Mouse (Mus musculus): ENCODE measurements around the gene Cryz. TPM values are rescaled to one million over a fixed set of nuclear protein-coding genes. Genes with fewer than 3 reads are reported as not detected.

Gene Cryz
- 18.6 and 18.9 TPM in 2 replicates for polyA plus RNA-seq (2014; fragmentation: Nextera tagmentation; extraction: Ambion mirVana)

GRCm38 (mm10) chr3:154596488-154596933 is at the start of gene Cryz:
Gene Cryz (plus strand): TSS chr3:154596711.
- H3K4me1 ChIP-seq (replicated peaks; ENCODE audit: control insufficient read depth, insufficient read depth, low read length): 0 out of 2 replicates have a peak, but pooled peaks cover 2% of the 10 kb centered on the region
- no peaks in the 10 kb centered on the region for H3K9me3 ChIP-seq (ENCODE audit: control insufficient read depth, low read length)
- peak; percentile 97 for DNase-seq (ENCODE audit: low spot score)
- H3K4me3 ChIP-seq (ENCODE audit: low read depth, low read length): peak within 1 kb of the TSS; percentile 63
- no peaks in the 10 kb centered on the region for H3K36me3 ChIP-seq (ENCODE audit: control insufficient read depth, insufficient read depth, low read length)
- no peaks in the 10 kb centered on the region for H3K27me3 ChIP-seq (ENCODE audit: control insufficient read depth, insufficient read depth, low read length)
- WGBS: under 1% methylated on average over 25 of the region's 25 CpGs
- peak; percentile 90 for ATAC-seq (ENCODE audit: low FRiP score)
- H3K27ac ChIP-seq (ENCODE audit: low read depth, low read length): peak within 1 kb of the TSS; percentile 61
- H3K9ac ChIP-seq (ENCODE audit: low read depth, low read length): peak within 1 kb of the TSS; percentile 64
- H3K4me2 ChIP-seq (replicated peaks; ENCODE audit: low read depth, low read length): peak within 1 kb of the TSS; percentile 67

GRCm38 (mm10) chr3:154547549-154548426 is 48.7 kb upstream of the Cryz start:
- WGBS: 6% methylated on average over 20 of the region's 20 CpGs
- H3K9me3 ChIP-seq (ENCODE audit: control insufficient read depth, low read length): no peaks in the 10 kb centered on the region
- no peak overlapping the region for H3K4me3 ChIP-seq (ENCODE audit: low read depth, low read length)
- peak; percentile 52; the same call in 1 of the 2 replicates for ATAC-seq (ENCODE audit: low FRiP score)
- H3K27ac ChIP-seq (ENCODE audit: low read depth, low read length): no peak overlapping the region
- DNase-seq (ENCODE audit: low spot score): peak; percentile 32
- H3K4me2 ChIP-seq (replicated peaks; ENCODE audit: low read depth, low read length): peak overlapping the region; percentile 25
- H3K36me3 ChIP-seq (ENCODE audit: control insufficient read depth, insufficient read depth, low read length): no peaks in the 10 kb centered on the region
- H3K4me1 ChIP-seq (replicated peaks; ENCODE audit: control insufficient read depth, insufficient read depth, low read length): peaks cover 3% of the 10 kb centered on the region
- H3K27me3 ChIP-seq (ENCODE audit: control insufficient read depth, insufficient read depth, low read length): peaks cover 2% of the 10 kb centered on the region
- no peak overlapping the region for H3K9ac ChIP-seq (ENCODE audit: low read depth, low read length)

- WGBS: 15% methylated on average over 8 of the region's 8 CpGs
- ATAC-seq (ENCODE audit: low FRiP score): no peak
- Histone ChIP-seq H3K36me3 (ENCODE audit: control insufficient read depth, insufficient read depth, low read length) (no peaks in the 10 kb centered on the region), H3K4me1 (replicated peaks; ENCODE audit: control insufficient read depth, insufficient read depth, low read length) (peaks cover 3% of the 10 kb centered on the region), H3K9ac (ENCODE audit: low read depth, low read length) (no peak overlapping the region), H3K27me3 (ENCODE audit: control insufficient read depth, insufficient read depth, low read length) (peaks cover 2% of the 10 kb centered on the region), H3K27ac (ENCODE audit: low read depth, low read length) (no peak overlapping the region), H3K4me3 (ENCODE audit: low read depth, low read length) (no peak overlapping the region), H3K9me3 (ENCODE audit: control insufficient read depth, low read length) (no peaks in the 10 kb centered on the region), H3K4me2 (replicated peaks; ENCODE audit: low read depth, low read length) (no peak overlapping the region)
- no peak for DNase-seq (ENCODE audit: low spot score)
Measured at GRCm38 (mm10) chr3:154548868-154549301, 47.6 kb upstream of the Cryz start.

DNA sequence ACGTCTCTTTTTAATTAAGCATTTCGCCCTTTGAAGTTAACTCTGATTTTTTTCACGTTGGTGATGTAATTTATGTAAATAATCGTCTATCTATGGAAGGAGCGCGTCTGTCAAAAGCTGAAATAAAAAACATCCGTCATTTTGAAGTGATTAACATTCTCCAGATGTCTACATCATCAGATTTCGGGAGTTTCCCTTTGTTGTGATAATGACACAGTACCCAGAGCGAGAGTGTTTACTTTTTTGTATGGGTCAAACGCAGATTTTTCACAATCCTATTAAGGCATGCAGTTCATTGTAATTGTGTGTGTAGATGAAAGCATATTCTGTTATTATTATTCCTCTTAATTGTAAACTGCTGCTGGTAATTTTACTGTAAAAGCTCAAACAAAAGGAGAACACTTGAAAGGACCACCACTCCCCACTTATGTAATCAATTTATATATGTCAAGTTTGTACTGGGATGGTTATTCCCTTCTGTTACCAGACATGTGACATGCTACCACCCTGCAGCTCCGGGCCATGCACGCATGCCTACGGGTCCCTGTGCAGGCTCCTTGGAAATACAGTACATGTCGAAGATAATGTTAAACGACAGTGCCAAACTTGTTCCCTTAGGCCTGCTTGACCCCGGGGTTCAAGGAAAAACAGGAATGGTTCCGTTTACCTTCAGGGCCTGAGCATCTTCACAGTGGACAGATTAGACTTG is 46.0 kb upstream of the Cryz start:
- Histone ChIP-seq H3K4me1 (replicated peaks; ENCODE audit: control insufficient read depth, insufficient read depth, low read length) (peaks cover 3% of the 10 kb centered on the region), H3K27ac (ENCODE audit: low read depth, low read length) (no peak overlapping the region), H3K4me2 (replicated peaks; ENCODE audit: low read depth, low read length) (no peak overlapping the region; the same call in 1 of the 2 replicates), H3K9me3 (ENCODE audit: control insufficient read depth, low read length) (no peaks in the 10 kb centered on the region), H3K4me3 (ENCODE audit: low read depth, low read length) (no peak overlapping the region), H3K27me3 (ENCODE audit: control insufficient read depth, insufficient read depth, low read length) (peaks cover 2% of the 10 kb centered on the region), H3K9ac (ENCODE audit: low read depth, low read length) (no peak overlapping the region), H3K36me3 (ENCODE audit: control insufficient read depth, insufficient read depth, low read length) (no peaks in the 10 kb centered on the region)
- peak; percentile 74 for ATAC-seq (ENCODE audit: low FRiP score)
- DNase-seq (ENCODE audit: low spot score): peak; percentile 31
- 39% methylated on average over 17 of the region's 17 CpGs for WGBS

GRCm38 (mm10) chr3:154551035-154551411 is 45.5 kb upstream of the Cryz start:
- peaks cover 3% of the 10 kb centered on the region for H3K4me1 ChIP-seq (replicated peaks; ENCODE audit: control insufficient read depth, insufficient read depth, low read length)
- peak; percentile 51 for DNase-seq (ENCODE audit: low spot score)
- no peaks in the 10 kb centered on the region for H3K36me3 ChIP-seq (ENCODE audit: control insufficient read depth, insufficient read depth, low read length)
- H3K9ac ChIP-seq (ENCODE audit: low read depth, low read length): no peak overlapping the region
- no peaks in the 10 kb centered on the region for H3K9me3 ChIP-seq (ENCODE audit: control insufficient read depth, low read length)
- no peak overlapping the region for H3K4me3 ChIP-seq (ENCODE audit: low read depth, low read length)
- WGBS: 45% methylated on average over 5 of the region's 5 CpGs
- no peak overlapping the region for H3K27ac ChIP-seq (ENCODE audit: low read depth, low read length)
- peak; percentile 74 for ATAC-seq (ENCODE audit: low FRiP score)
- H3K27me3 ChIP-seq (ENCODE audit: control insufficient read depth, insufficient read depth, low read length): peaks cover 2% of the 10 kb centered on the region
- no peak overlapping the region; the same call in 1 of the 2 replicates for H3K4me2 ChIP-seq (replicated peaks; ENCODE audit: low read depth, low read length)

DNA sequence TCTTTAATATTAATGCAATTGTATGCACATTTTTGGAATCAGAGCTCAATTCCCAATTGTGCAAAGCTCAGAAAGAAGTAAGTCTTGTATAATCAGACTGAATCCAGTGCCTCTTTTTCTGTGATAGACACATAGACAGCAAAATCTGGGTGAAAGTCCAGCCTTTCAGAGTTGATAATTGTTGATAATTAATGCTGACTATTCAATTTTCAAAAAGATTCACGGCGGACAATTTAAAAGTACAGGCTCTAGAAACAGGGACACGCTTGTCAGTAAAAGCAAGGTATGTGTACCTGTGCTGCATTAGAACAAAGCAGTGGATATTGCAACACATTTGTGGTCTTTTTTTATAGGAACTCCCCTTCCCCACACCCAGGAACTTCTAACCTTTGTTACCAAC is 34.3 kb upstream of the Cryz start:
- ATAC-seq (ENCODE audit: low FRiP score): no peak
- no peak overlapping the region for H3K4me2 ChIP-seq (replicated peaks; ENCODE audit: low read depth, low read length)
- H3K27me3 ChIP-seq (ENCODE audit: control insufficient read depth, insufficient read depth, low read length): no peaks in the 10 kb centered on the region
- no peak overlapping the region for H3K4me3 ChIP-seq (ENCODE audit: low read depth, low read length)
- H3K4me1 ChIP-seq (replicated peaks; ENCODE audit: control insufficient read depth, insufficient read depth, low read length): no peaks in the 10 kb centered on the region
- WGBS: 91% methylated on average over 3 of the region's 3 CpGs
- H3K36me3 ChIP-seq (ENCODE audit: control insufficient read depth, insufficient read depth, low read length): no peaks in the 10 kb centered on the region
- no peak overlapping the region for H3K27ac ChIP-seq (ENCODE audit: low read depth, low read length)
- DNase-seq (ENCODE audit: low spot score): no peak
- H3K9me3 ChIP-seq (ENCODE audit: control insufficient read depth, low read length): no peaks in the 10 kb centered on the region
- H3K9ac ChIP-seq (ENCODE audit: low read depth, low read length): no peak overlapping the region

GRCm38 (mm10) chr3:154565437-154565836 is 31.1 kb upstream of the Cryz start:
- Histone ChIP-seq H3K36me3 (ENCODE audit: control insufficient read depth, insufficient read depth, low read length) (no peaks in the 10 kb centered on the region), H3K4me3 (ENCODE audit: low read depth, low read length) (no peak overlapping the region), H3K27ac (ENCODE audit: low read depth, low read length) (no peak overlapping the region), H3K4me2 (replicated peaks; ENCODE audit: low read depth, low read length) (no peak overlapping the region), H3K4me1 (replicated peaks; ENCODE audit: control insufficient read depth, insufficient read depth, low read length) (no peaks in the 10 kb centered on the region), H3K9ac (ENCODE audit: low read depth, low read length) (no peak overlapping the region), H3K27me3 (ENCODE audit: control insufficient read depth, insufficient read depth, low read length) (no peaks in the 10 kb centered on the region), H3K9me3 (ENCODE audit: control insufficient read depth, low read length) (no peaks in the 10 kb centered on the region)
- 74% methylated on average over 3 of the region's 3 CpGs for WGBS
- ATAC-seq (ENCODE audit: low FRiP score): no peak
- DNase-seq (ENCODE audit: low spot score): no peak

DNA sequence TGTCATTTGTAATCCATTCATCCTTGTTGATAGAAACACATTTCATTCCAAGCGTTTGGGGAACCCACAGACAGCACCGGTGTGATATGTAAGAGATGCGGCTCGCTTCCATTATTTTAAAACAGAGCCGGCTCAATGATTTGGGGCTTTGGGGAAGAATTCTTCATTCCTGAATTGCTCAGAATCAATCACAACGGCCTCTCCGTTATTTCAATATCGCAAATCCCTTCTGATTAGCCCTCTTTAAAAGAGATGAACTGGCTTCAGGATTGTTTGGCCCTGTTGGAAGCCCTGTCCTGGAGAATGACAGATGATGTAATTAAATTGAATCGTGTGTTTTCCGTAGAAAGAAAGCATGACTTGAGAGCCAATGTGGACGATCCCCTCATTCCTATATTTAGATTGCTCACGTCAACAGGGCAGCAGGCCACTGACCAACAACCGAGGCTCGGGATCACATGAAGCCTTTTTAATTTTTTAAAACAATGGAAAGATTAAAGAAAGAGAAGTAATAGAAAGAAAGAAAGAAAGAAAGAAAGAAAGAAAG is 26.4 kb upstream of the Cryz start:
- H3K36me3 ChIP-seq (ENCODE audit: control insufficient read depth, insufficient read depth, low read length): no peaks in the 10 kb centered on the region
- no peak for ATAC-seq (ENCODE audit: low FRiP score)
- no peak overlapping the region for H3K4me3 ChIP-seq (ENCODE audit: low read depth, low read length)
- no peaks in the 10 kb centered on the region for H3K9me3 ChIP-seq (ENCODE audit: control insufficient read depth, low read length)
- no peak overlapping the region for H3K9ac ChIP-seq (ENCODE audit: low read depth, low read length)
- H3K27ac ChIP-seq (ENCODE audit: low read depth, low read length): no peak overlapping the region
- H3K27me3 ChIP-seq (ENCODE audit: control insufficient read depth, insufficient read depth, low read length): peaks cover 2% of the 10 kb centered on the region; the same call in 1 of the 2 replicates
- no peak overlapping the region for H3K4me2 ChIP-seq (replicated peaks; ENCODE audit: low read depth, low read length)
- no peak for DNase-seq (ENCODE audit: low spot score)
- no peaks in the 10 kb centered on the region for H3K4me1 ChIP-seq (replicated peaks; ENCODE audit: control insufficient read depth, insufficient read depth, low read length)
- WGBS: 43% methylated on average over 14 of the region's 14 CpGs
